Mouse (Mus musculus): ENCODE data around the gene Gpr19. TPM values are rescaled to one million over a fixed set of nuclear protein-coding genes. Genes with fewer than 3 reads are reported as not detected.
A peak's percentile ranks its signal among the peaks of the same experiment; 100 is the strongest.

The Gpr19 gene
- 1 to 10 TPM; 5.3 to 6.5 TPM for total RNA-seq (2021)
- long read RNA-seq, experiment 1, partial matches to known transcripts, result 1 of 1 reads
- long read RNA-seq, experiment 1, other reads (novel, unspliced or antisense), result 0 of 1 reads
- long read RNA-seq, experiment 2, partial matches to known transcripts, result 7 of 12 reads
- long read RNA-seq, experiment 2, other reads (novel, unspliced or antisense), result 5 of 12 reads

GRCm38 (mm10) chr6:134898095-134898965 is at the start of gene Gpr19:
Gene Gpr19 (minus strand): TSS chr6:134898578.
- peak; percentile 88 to 91 for DNase-seq (ENCODE audit: low spot score in 2 of 2)

GRCm38 (mm10) chr6:134947311-134948087 is 49.1 kb upstream of the Gpr19 start:
- DNase-seq (ENCODE audit: low spot score in 2 of 2), result peak; percentile 62 to 70

GRCm38 (mm10) chr6:134946858-134947257 is 48.5 kb upstream of the Gpr19 start:
- DNase-seq (ENCODE audit: low spot score in 2 of 2), result no peak

- DNase-seq (ENCODE audit: low spot score in 2 of 2), result no peak
Observed at GRCm38 (mm10) chr6:134946054-134946453, 47.7 kb upstream of the Gpr19 start.

GRCm38 (mm10) chr6:134943759-134944407 is 45.5 kb upstream of the Gpr19 start:
- DNase-seq (ENCODE audit: low spot score in 2 of 2), result no peak

- DNase-seq (ENCODE audit: low spot score in 2 of 2), result no peak
Observed at GRCm38 (mm10) chr6:134939781-134940180, 41.4 kb upstream of the Gpr19 start.

GRCm38 (mm10) chr6:134934305-134934704 is 35.9 kb upstream of the Gpr19 start:
- DNase-seq (ENCODE audit: low spot score in 2 of 2), result no peak

GRCm38 (mm10) chr6:134933207-134933558 is 34.8 kb upstream of the Gpr19 start:
- no peak for DNase-seq (ENCODE audit: low spot score in 2 of 2)

GRCm38 (mm10) chr6:134932486-134933206 is 34.3 kb upstream of the Gpr19 start:
- DNase-seq (ENCODE audit: low spot score in 2 of 2), result no peak

- DNase-seq (ENCODE audit: low spot score in 2 of 2), result no peak
Observed at GRCm38 (mm10) chr6:134931146-134931545, 32.8 kb upstream of the Gpr19 start.

GRCm38 (mm10) chr6:134930383-134930782 is 32.0 kb upstream of the Gpr19 start:
- DNase-seq (ENCODE audit: low spot score in 2 of 2), result no peak

GRCm38 (mm10) chr6:134929926-134930325 is 31.5 kb upstream of the Gpr19 start:
- DNase-seq (ENCODE audit: low spot score in 2 of 2), result no peak

- DNase-seq (ENCODE audit: low spot score in 2 of 2), result no peak
Observed at GRCm38 (mm10) chr6:134928889-134929310, 30.5 kb upstream of the Gpr19 start.

GRCm38 (mm10) chr6:134928096-134928888 is 29.9 kb upstream of the Gpr19 start:
- DNase-seq (ENCODE audit: low spot score in 2 of 2), result peak; percentile 62 to 70

GRCm38 (mm10) chr6:134927595-134928095 is 29.3 kb upstream of the Gpr19 start:
- peak in 1 of 2 experiments; percentile 28 for DNase-seq (ENCODE audit: low spot score in 2 of 2)

GRCm38 (mm10) chr6:134926803-134927594 is 28.6 kb upstream of the Gpr19 start:
- peak; percentile 62 to 64 for DNase-seq (ENCODE audit: low spot score in 2 of 2)

- DNase-seq (ENCODE audit: low spot score in 2 of 2), result no peak
Observed at GRCm38 (mm10) chr6:134926338-134926705, 27.9 kb upstream of the Gpr19 start.

- no peak for DNase-seq (ENCODE audit: low spot score in 2 of 2)
Observed at GRCm38 (mm10) chr6:134925673-134926337, 27.4 kb upstream of the Gpr19 start.

Data from adrenal gland, adult 18-20 months (tissue).